Mouse (Mus musculus): ENCODE results near the gene Prdx6. TPM values are rescaled to one million over a fixed set of nuclear protein-coding genes. Genes with fewer than 3 reads are reported as not detected.

Gene Prdx6
- 326 and 342 TPM in 2 replicates for polyA plus RNA-seq (2011; ENCODE audit: insufficient read depth, insufficient read length, low read depth, missing spikeins)

- peak within 1 kb of the TSS; percentile 36; the same call in 1 of the 2 replicates for H3K27ac ChIP-seq (ENCODE audit: insufficient read depth, low read length)
- TF ChIP-seq POLR2A (IDR thresholded peaks at IDR 0.05; ENCODE audit: insufficient read depth, low read length): peak; percentile 77
- TF ChIP-seq CTCF (IDR thresholded peaks at IDR 0.05; ENCODE audit: low read depth, low read length): no peak
- H3K27me3 ChIP-seq (ENCODE audit: control insufficient read depth, insufficient read depth, low read length, poor library complexity, severe bottlenecking): no peaks in the 10 kb centered on the region
Measured at GRCm38 (mm10) chr1:161250604-161251416, at the start of gene Prdx6. TSS of gene Prdx6 (minus strand) at chr1:161251219.

GRCm38 (mm10) chr1:161288256-161288655, 37.2 kb upstream of the Prdx6 start:
- Histone ChIP-seq H3K9ac (ENCODE audit: low read depth, poor library complexity, severe bottlenecking) (no peak overlapping the region), H3K4me1 (ENCODE audit: control insufficient read depth, insufficient read depth, low read length) (no peaks in the 10 kb centered on the region), H3K36me3 (ENCODE audit: control insufficient read depth, insufficient read depth, low read length, poor library complexity, severe bottlenecking) (no peaks in the 10 kb centered on the region), H3K4me3 (ENCODE audit: low read depth, low read length) (no peak overlapping the region), H3K27me3 (ENCODE audit: control insufficient read depth, insufficient read depth, low read length, poor library complexity, severe bottlenecking) (no peaks in the 10 kb centered on the region), H3K27ac (ENCODE audit: insufficient read depth, low read length) (no peak overlapping the region), H3K9me3 (replicated peaks; ENCODE audit: control insufficient read depth, insufficient read depth, low read length, poor library complexity, severe bottlenecking) (peaks cover 7% of the 10 kb centered on the region; the same call in 1 of the 2 replicates)
- TF ChIP-seq POLR2A (IDR thresholded peaks at IDR 0.05; ENCODE audit: insufficient read depth, low read length): no peak
- no peak for TF ChIP-seq CTCF (IDR thresholded peaks at IDR 0.05; ENCODE audit: low read depth, low read length)
- no peak for TF ChIP-seq EP300 (IDR thresholded peaks at IDR 0.05; ENCODE audit: insufficient read depth, low read depth, low read length)

More at GRCm38 (mm10) chr1:161250604-161251416, at the start of gene Prdx6:
- H3K36me3 ChIP-seq (ENCODE audit: control insufficient read depth, insufficient read depth, low read length, poor library complexity, severe bottlenecking): peaks cover 27% of the 10 kb centered on the region
- H3K9ac ChIP-seq (ENCODE audit: low read depth, poor library complexity, severe bottlenecking): peak within 1 kb of the TSS; percentile 96
- peak within 1 kb of the TSS; percentile 92 for H3K4me3 ChIP-seq (ENCODE audit: low read depth, low read length)
- H3K9me3 ChIP-seq (replicated peaks; ENCODE audit: control insufficient read depth, insufficient read depth, low read length, poor library complexity, severe bottlenecking): no peaks in the 10 kb centered on the region
- H3K4me1 ChIP-seq (ENCODE audit: control insufficient read depth, insufficient read depth, low read length): peaks cover 2% of the 10 kb centered on the region

- Histone ChIP-seq H3K4me3 (ENCODE audit: low read depth, low read length) (no peak overlapping the region), H3K9me3 (replicated peaks; ENCODE audit: control insufficient read depth, insufficient read depth, low read length, poor library complexity, severe bottlenecking) (peaks cover 4% of the 10 kb centered on the region; the same call in 1 of the 2 replicates), H3K27me3 (ENCODE audit: control insufficient read depth, insufficient read depth, low read length, poor library complexity, severe bottlenecking) (no peaks in the 10 kb centered on the region), H3K27ac (ENCODE audit: insufficient read depth, low read length) (no peak overlapping the region), H3K36me3 (ENCODE audit: control insufficient read depth, insufficient read depth, low read length, poor library complexity, severe bottlenecking) (no peaks in the 10 kb centered on the region), H3K9ac (ENCODE audit: low read depth, poor library complexity, severe bottlenecking) (no peak overlapping the region), H3K4me1 (ENCODE audit: control insufficient read depth, insufficient read depth, low read length) (no peaks in the 10 kb centered on the region)
- TF ChIP-seq POLR2A (IDR thresholded peaks at IDR 0.05; ENCODE audit: insufficient read depth, low read length): no peak
- peak; percentile 4 for TF ChIP-seq CTCF (IDR thresholded peaks at IDR 0.05; ENCODE audit: low read depth, low read length)
Measured at GRCm38 (mm10) chr1:161286726-161287310, 35.8 kb upstream of the Prdx6 start.

GRCm38 (mm10) chr1:161281054-161281688, 30.2 kb upstream of the Prdx6 start:
- H3K9ac ChIP-seq (ENCODE audit: low read depth, poor library complexity, severe bottlenecking): no peak overlapping the region
- TF ChIP-seq POLR2A (IDR thresholded peaks at IDR 0.05; ENCODE audit: insufficient read depth, low read length): no peak
- no peak for TF ChIP-seq EP300 (IDR thresholded peaks at IDR 0.05; ENCODE audit: insufficient read depth, low read depth, low read length)
- no peak for TF ChIP-seq CTCF (IDR thresholded peaks at IDR 0.05; ENCODE audit: low read depth, low read length)

GRCm38 (mm10) chr1:161279244-161279908, 28.4 kb upstream of the Prdx6 start:
- Histone ChIP-seq H3K36me3 (ENCODE audit: control insufficient read depth, insufficient read depth, low read length, poor library complexity, severe bottlenecking) (no peaks in the 10 kb centered on the region), H3K4me1 (ENCODE audit: control insufficient read depth, insufficient read depth, low read length) (no peaks in the 10 kb centered on the region), H3K27me3 (ENCODE audit: control insufficient read depth, insufficient read depth, low read length, poor library complexity, severe bottlenecking) (no peaks in the 10 kb centered on the region), H3K4me3 (ENCODE audit: low read depth, low read length) (no peak overlapping the region), H3K27ac (ENCODE audit: insufficient read depth, low read length) (no peak overlapping the region), H3K9me3 (replicated peaks; ENCODE audit: control insufficient read depth, insufficient read depth, low read length, poor library complexity, severe bottlenecking) (0 out of 2 replicates have a peak, but pooled peaks cover 7% of the 10 kb centered on the region), H3K9ac (ENCODE audit: low read depth, poor library complexity, severe bottlenecking) (no peak overlapping the region)
- TF ChIP-seq EP300 (IDR thresholded peaks at IDR 0.05; ENCODE audit: insufficient read depth, low read depth, low read length): no peak
- no peak for TF ChIP-seq CTCF (IDR thresholded peaks at IDR 0.05; ENCODE audit: low read depth, low read length)
- TF ChIP-seq POLR2A (IDR thresholded peaks at IDR 0.05; ENCODE audit: insufficient read depth, low read length): no peak

More at GRCm38 (mm10) chr1:161281054-161281688, 30.2 kb upstream of the Prdx6 start:
- Histone ChIP-seq H3K4me3 (ENCODE audit: low read depth, low read length) (no peak overlapping the region), H3K27ac (ENCODE audit: insufficient read depth, low read length) (no peak overlapping the region), H3K4me1 (ENCODE audit: control insufficient read depth, insufficient read depth, low read length) (no peaks in the 10 kb centered on the region), H3K27me3 (ENCODE audit: control insufficient read depth, insufficient read depth, low read length, poor library complexity, severe bottlenecking) (no peaks in the 10 kb centered on the region), H3K9me3 (replicated peaks; ENCODE audit: control insufficient read depth, insufficient read depth, low read length, poor library complexity, severe bottlenecking) (0 out of 2 replicates have a peak, but pooled peaks cover 4% of the 10 kb centered on the region), H3K36me3 (ENCODE audit: control insufficient read depth, insufficient read depth, low read length, poor library complexity, severe bottlenecking) (no peaks in the 10 kb centered on the region)
